Mouse (Mus musculus) thymus, adult 2 months (tissue): Measurements from ENCODE around the gene Macrod1.

Experiments
- CTCF ChIP-seq: fragments of 200-500 bp; IDR thresholded peaks from 2 replicates; pipeline ENCODE4 v1.5.1; 2012; ENCODE audit warnings: mild to moderate bottlenecking, control low read depth, low read length, moderate library complexity, borderline replicate concordance; ENCODE audit not compliant: control insufficient read depth, poor library complexity, insufficient read depth; ENCODE audit errors: extremely low read depth
- POLR2A ChIP-seq: fragments of 200-500 bp; IDR thresholded peaks from 2 replicates; pipeline ENCODE4 v1.6.1; 2012; ENCODE audit warnings: mild to moderate bottlenecking, low read length, control low read depth, moderate library complexity; ENCODE audit not compliant: control insufficient read depth, poor library complexity, insufficient read depth; ENCODE audit errors: extremely low read depth

GRCm38 (mm10) chr19:7223488-7223887, 166.9 kb downstream of the Macrod1 start:
- TF ChIP-seq CTCF: no peak
- no peak for TF ChIP-seq POLR2A
